Mouse (Mus musculus) hindbrain, postnatal 0 days (tissue): ENCODE results near the gene Nol10. TPM values are rescaled to one million over a fixed set of nuclear protein-coding genes. Genes with fewer than 3 reads are reported as not detected.

Experiments
- ATAC-seq: fragments of 200-750 bp; cut with Nextera tagmentation; 2 replicates; pipeline ENCODE4 v1.8.0; 2017; ENCODE audit warnings: mild to moderate bottlenecking, moderate TSS enrichment, moderate library complexity
- DNase-seq: peaks from one replicate; pipeline ENCODE4 v3.0.0-alpha.2; 2015; ENCODE audit warnings: low spot score
- H3K27ac ChIP-seq: fragments of 300-500 bp; sonication (generic); 2 replicates; pipeline ENCODE4 v1.5.1; 2014; ENCODE audit warnings: mild to moderate bottlenecking
- H3K27me3 ChIP-seq: fragments of 300-500 bp; sonication (generic); 2 replicates; pipeline ENCODE4 v1.6.1; 2014; ENCODE audit warnings: low read length, mixed read lengths; ENCODE audit not compliant: insufficient read depth
- H3K36me3 ChIP-seq: fragments of 300-500 bp; sonication (generic); 2 replicates; pipeline ENCODE4 v1.6.1; 2014; ENCODE audit warnings: low read length, mixed read lengths; ENCODE audit not compliant: insufficient read depth
- H3K4me1 ChIP-seq: fragments of 300-500 bp; sonication (generic); 2 replicates; pipeline ENCODE4 v1.6.1; 2014; ENCODE audit warnings: antibody characterized with exemption, low read length, mixed read lengths; ENCODE audit not compliant: insufficient read depth
- H3K4me2 ChIP-seq: fragments of 300-500 bp; sonication (generic); 2 replicates; pipeline ENCODE4 v1.6.1; 2014; ENCODE audit warnings: low read depth, mild to moderate bottlenecking, low read length, moderate library complexity, mixed read lengths
- H3K4me3 ChIP-seq: fragments of 300-500 bp; sonication (generic); 2 replicates; pipeline ENCODE4 v1.5.1; 2014; ENCODE audit warnings: low read length
- H3K9ac ChIP-seq: fragments of 300-500 bp; sonication (generic); replicated peaks from 2 replicates; pipeline ENCODE4 v1.6.1; 2014; ENCODE audit warnings: mild to moderate bottlenecking, low read length, moderate library complexity, mixed read lengths
- H3K9me3 ChIP-seq: fragments of 300-500 bp; sonication (generic); 2 replicates; pipeline ENCODE4 v1.6.1; 2016; ENCODE audit warnings: low read length, mixed read lengths
- CTCF ChIP-seq: IDR thresholded peaks from 2 replicates; pipeline ENCODE4 v1.5.1; 2016; ENCODE audit warnings: antibody characterized with exemption, control low read depth, low read depth
- WGBS: fragments of 180-500 bp; shearing (Covaris S2); extraction: QIAGEN DNeasy Blood & Tissue Kit; methylation state at CpG from one replicate; pipeline ENCODE4 v1.1.7; 2014; 5-methylcytosine and 5-hydroxymethylcytosine counted together
- polyA plus RNA-seq: library from polyadenylated mRNA; unstranded; fragments of >200 nt; fragmentation: Nextera tagmentation; extraction: Ambion mirVana; gene quantifications from 2 replicates; pipeline ENCODE4 v1.2.1, GENCODE M21; 2015
- total RNA-seq: library from RNA; depleted of rRNA; stranded (reverse); fragments of >200 nt; gene quantifications from 2 replicates; pipeline ENCODE4 v1.2.3, GENCODE M21; 2014

The Nol10 gene
- total and polyA plus RNA-seq, 2 experiments from 2014 or later, result 7.1 to 12.0 TPM

DNA sequence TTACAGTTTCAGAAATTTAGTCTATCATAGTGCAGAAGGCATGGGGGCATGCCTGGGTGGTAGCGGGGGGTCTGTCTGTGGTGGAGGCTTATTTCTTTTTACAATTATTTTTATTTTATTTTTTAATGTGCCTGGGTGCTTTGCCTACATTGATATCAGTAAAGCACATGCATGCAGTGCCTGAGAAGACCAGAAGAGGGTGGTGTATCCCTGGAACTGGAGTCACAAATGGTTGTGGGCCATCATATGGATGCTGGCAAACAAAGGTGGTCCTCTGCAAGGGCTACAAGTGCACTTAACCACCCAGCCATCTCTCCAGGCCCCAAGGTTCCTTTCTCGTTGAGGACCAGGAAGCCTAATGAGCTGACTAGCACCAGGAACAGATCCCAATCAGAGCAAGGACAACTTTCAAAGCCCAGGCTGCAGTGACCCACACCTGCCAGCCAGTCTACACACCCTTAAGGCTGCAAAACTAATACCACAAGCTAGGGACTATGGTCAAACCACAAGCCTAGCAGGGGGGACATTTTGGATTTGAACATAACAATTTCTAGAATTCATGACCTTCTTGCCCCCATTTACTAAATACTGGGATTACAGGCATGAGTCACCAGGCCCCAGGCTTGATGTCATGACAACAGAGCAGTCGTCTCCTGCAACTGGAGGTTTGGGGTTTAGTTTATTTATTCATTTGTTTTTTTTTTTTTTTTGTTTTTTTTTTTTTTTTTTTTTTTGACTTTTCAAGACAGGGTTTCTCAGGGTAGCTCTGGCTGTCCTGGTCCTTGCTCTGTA lies 8.9 kb upstream of the Nol10 start:
- WGBS, result 78% methylated on average over 3 of the region's 3 CpGs
- no peaks in the 10 kb centered on the region for H3K9me3 ChIP-seq
- H3K27me3 ChIP-seq, result no peaks in the 10 kb centered on the region
- H3K9ac ChIP-seq, result no peak overlapping the region
- DNase-seq (no peak), ATAC-seq (no peak)
- peak; percentile 31; the same call in 1 of the 2 replicates for TF ChIP-seq CTCF
- H3K4me2 ChIP-seq, result no peak overlapping the region
- H3K4me3 ChIP-seq, result no peak overlapping the region
- H3K27ac ChIP-seq, result no peak overlapping the region
- no peaks in the 10 kb centered on the region for H3K4me1 ChIP-seq
- H3K36me3 ChIP-seq, result no peaks in the 10 kb centered on the region

DNA sequence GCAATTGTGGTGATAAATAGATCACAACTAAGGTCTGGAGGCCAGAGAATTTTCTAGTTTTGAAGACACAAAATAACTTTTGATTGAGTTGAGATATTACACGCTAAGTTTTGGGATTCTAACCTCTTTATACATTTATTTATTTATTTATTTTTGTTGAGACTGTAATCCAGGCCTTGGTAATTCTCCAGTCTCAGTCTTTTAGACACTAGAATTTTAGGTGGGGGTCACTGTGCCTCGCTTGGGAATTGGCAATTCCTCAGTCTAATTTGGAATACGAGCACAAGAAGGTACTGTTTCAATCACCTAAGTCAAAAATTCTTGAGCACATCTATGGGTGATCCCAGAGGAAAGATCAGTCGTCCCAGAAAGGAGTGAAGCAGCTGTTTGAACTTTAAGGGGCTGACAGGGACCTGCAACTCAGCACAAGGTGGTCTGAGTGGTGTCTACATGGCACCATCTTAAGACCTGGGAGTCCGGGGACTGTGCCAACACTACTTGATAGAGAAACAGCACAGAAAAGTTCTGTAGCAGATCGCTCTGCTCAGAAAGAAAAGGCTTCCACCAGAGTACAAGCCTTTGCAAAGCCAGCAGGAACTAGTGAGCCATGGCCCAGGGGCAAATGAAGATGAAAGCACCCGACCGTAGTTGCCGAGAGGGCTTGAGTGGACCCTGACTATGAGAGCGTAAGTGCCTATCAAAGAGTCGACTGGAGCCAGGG lies 771 bp upstream of the Nol10 start:
- ATAC-seq (peak; percentile 55), DNase-seq (peak; percentile 21)
- WGBS, result 35% methylated on average over 11 of the region's 11 CpGs
- no peak for TF ChIP-seq CTCF
- Histone ChIP-seq H3K4me3 (peak overlapping the region; percentile 69), H3K9ac (peak overlapping the region; percentile 63), H3K27ac (peak overlapping the region; percentile 59), H3K9me3 (no peaks in the 10 kb centered on the region), H3K27me3 (no peaks in the 10 kb centered on the region), H3K4me1 (peaks cover 13% of the 10 kb centered on the region), H3K4me2 (peak overlapping the region; percentile 97), H3K36me3 (no peaks in the 10 kb centered on the region)

DNA sequence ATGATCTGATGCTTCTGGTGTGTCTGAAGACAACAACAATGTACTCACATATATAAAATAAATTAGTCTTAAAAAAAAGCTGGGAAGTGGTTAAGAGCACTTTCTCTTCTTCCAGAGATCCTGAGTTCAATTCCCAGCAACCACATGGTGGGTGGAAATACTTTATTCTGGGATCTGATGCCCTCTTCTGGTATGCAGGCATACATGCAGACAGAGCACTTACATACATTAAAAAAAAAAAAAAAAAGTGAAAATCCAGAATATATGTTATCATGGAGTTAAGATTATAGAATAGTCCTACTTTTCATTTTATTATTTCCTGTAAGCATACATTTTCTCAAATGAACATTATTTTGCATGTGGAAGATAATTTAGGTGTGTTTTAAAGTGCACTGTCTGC lies 1.8 kb downstream of the Nol10 start:
- Histone ChIP-seq H3K4me3 (no peak overlapping the region), H3K27me3 (no peaks in the 10 kb centered on the region), H3K9me3 (no peaks in the 10 kb centered on the region), H3K9ac (no peak overlapping the region), H3K4me2 (no peak overlapping the region), H3K4me1 (peaks cover 13% of the 10 kb centered on the region), H3K36me3 (peaks cover 20% of the 10 kb centered on the region; the same call in 1 of the 2 replicates), H3K27ac (no peak overlapping the region)
- TF ChIP-seq CTCF, result peak; percentile 17; the same call in 1 of the 2 replicates
- DNase-seq (no peak), ATAC-seq (no peak)

DNA sequence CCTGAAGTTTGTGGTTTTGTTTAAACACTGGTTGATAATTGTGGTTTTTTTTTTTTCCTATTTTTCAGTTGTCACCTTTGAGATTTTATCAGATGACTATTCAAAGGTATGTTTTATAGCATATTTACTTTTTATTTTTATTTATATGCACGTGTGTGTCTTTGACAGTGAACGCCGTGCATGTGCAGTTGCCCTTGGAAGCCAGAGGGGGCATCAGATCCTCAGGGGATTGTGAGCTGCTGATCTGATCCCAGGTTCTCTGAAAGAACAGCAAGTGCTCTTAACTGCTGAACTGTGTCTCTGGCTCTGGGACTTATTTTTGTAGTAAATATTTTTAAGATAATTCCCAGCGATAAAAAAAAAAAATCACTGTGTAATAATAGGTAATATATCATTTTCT lies 8.6 kb downstream of the Nol10 start:
- no peaks in the 10 kb centered on the region for H3K27me3 ChIP-seq
- H3K36me3 ChIP-seq, result peaks cover 50% of the 10 kb centered on the region
- no peak overlapping the region for H3K9ac ChIP-seq
- peak; percentile 49 for DNase-seq
- H3K27ac ChIP-seq, result no peak overlapping the region
- no peak overlapping the region for H3K4me2 ChIP-seq
- no peaks in the 10 kb centered on the region for H3K9me3 ChIP-seq
- no peak for ATAC-seq
- peak; percentile 52 for TF ChIP-seq CTCF
- no peaks in the 10 kb centered on the region for H3K4me1 ChIP-seq
- H3K4me3 ChIP-seq, result no peak overlapping the region
- 85% methylated on average over 4 of the region's 4 CpGs for WGBS

DNA sequence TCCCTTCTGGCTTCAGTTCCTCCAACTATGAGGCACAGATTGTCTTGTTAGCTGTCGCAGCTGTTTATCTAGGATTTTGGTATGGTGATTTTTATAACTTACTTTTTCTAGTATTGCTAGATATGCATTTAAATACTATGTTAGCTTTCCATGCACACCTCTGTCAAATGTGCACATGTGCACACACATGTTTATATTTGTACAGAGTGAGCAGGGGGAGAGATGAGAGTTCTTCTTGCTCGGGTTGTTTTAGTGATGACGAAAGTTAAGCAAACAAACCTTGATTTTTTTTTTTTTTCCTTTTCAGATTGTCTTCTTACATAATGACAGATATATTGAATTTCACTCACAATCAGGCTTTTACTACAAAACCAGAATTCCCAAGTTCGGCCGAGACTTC lies 9.5 kb downstream of the Nol10 start:
- 95% methylated on average over 5 of the region's 5 CpGs for WGBS
- DNase-seq (no peak), ATAC-seq (no peak)
- Histone ChIP-seq H3K4me2 (no peak overlapping the region), H3K27ac (no peak overlapping the region), H3K36me3 (peaks cover 59% of the 10 kb centered on the region), H3K9me3 (no peaks in the 10 kb centered on the region), H3K4me1 (no peaks in the 10 kb centered on the region), H3K9ac (no peak overlapping the region), H3K27me3 (no peaks in the 10 kb centered on the region), H3K4me3 (no peak overlapping the region)
- TF ChIP-seq CTCF, result no peak

DNA sequence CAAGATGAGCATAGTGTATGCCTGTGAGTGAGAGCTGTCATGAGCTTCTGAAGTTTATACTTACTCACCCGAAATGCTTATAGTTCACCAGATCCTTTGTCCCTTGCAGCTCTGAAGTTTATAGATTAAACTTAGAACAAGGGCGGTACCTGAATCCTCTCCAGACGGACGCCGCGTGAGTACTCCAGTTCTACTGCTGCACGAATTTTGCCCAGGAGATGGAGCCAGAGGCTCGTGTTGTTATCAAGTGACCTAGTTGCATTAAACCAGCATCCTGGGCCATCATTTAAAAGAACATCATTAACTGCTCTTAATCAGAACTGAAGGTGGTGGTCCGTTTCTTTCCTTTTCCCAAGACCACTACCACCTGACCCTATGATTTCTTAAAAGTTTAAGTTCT lies 10.7 kb downstream of the Nol10 start:
- DNase-seq (peak; percentile 47), ATAC-seq (no peak)
- 88% methylated on average over 9 of the region's 9 CpGs for WGBS

More for the DNA sequence above, 10.7 kb downstream of the Nol10 start:
- Histone ChIP-seq H3K4me1 (no peaks in the 10 kb centered on the region), H3K27ac (no peak overlapping the region), H3K4me3 (no peak overlapping the region), H3K9me3 (no peaks in the 10 kb centered on the region), H3K4me2 (no peak overlapping the region), H3K27me3 (no peaks in the 10 kb centered on the region), H3K36me3 (peaks cover 59% of the 10 kb centered on the region), H3K9ac (no peak overlapping the region)
- peak; percentile 42; the same call in 1 of the 2 replicates for TF ChIP-seq CTCF
